Mouse (Mus musculus): ENCODE data around the gene Psmb11. TPM values are rescaled to one million over a fixed set of nuclear protein-coding genes. Genes with fewer than 3 reads are reported as not detected.

The Psmb11 gene
- polyA plus RNA-seq, 1 experiment from 2014 or later = 0.14 TPM

DNA sequence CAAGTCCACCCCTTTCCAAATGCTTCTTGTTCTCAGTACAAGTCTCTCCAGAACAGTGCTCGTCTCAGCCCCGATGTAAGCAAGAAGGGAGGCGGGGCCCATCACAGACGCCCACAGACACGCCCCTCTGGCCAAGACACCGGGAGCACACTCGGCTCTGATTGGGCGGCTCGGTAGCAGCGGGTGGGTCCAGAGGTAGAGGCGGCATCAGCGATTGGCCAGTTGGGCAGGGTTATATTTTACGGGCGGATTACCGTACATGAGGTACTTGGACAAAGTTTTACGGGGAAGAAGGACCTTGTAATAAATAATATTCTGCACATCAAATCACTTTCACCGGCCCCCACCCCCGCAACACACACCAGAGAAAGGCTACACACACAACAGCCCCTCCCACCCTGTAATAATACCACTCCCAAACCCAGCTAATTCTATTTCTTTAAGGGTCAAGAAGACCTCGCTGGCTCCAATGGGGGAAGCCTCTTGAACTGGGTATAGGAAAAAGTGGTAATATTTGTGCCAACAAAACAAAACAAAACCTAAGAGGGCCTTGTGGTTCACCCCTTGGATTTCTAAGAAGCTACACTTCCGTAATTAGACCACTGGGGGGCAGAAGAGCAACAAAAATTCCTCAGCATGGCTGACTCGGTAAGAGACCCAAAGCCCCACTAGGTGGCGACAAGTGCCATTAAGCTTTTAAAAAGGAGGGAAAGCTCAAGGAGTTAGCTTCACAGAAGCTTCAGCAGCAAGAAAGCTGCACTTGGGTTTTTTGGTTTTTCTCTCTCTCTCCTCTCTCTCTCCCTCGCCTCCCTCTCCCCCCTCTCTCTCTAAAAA, 29.6 kb downstream of the Psmb11 start:
- 69% methylated on average over 23 of the region's 23 CpGs for WGBS
- H3K4me3 ChIP-seq = no peak overlapping the region
- peaks cover 41% of the 10 kb centered on the region for H3K4me1 ChIP-seq
- peak; percentile 86 for DNase-seq (ENCODE audit: low spot score)
- H3K27ac ChIP-seq = no peak overlapping the region
- H3K36me3 ChIP-seq = peaks cover 87% of the 10 kb centered on the region
- H3K27me3 ChIP-seq (ENCODE audit: low read depth, poor library complexity, severe bottlenecking) = no peaks in the 10 kb centered on the region
- H3K9me3 ChIP-seq (replicated peaks) = no peaks in the 10 kb centered on the region

DNA sequence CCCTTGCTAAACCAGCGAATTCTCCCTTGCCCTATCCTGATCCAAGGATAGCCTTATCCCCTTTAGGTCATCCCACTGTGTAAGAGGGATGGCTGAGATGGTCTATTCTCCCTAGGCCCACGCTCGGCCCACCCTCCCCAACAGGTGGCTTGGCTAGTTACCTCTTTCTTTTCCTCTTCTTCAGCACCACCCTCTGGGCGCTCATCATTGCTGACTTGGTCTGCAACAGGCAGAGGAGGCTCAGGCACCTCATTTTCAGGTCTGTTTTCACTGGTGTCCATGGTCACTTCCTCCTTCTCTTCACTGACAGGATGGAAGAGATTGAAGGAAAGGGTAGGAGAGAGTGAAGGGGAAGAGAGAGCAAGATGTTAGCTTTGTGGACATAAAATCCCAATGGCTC, 30.3 kb downstream of the Psmb11 start:
- Histone ChIP-seq H3K9me3 (replicated peaks) (no peaks in the 10 kb centered on the region), H3K27ac (no peak overlapping the region), H3K4me1 (peaks cover 41% of the 10 kb centered on the region), H3K4me3 (peak overlapping the region; percentile 77; the same call in 1 of the 2 replicates), H3K36me3 (peaks cover 87% of the 10 kb centered on the region), H3K27me3 (ENCODE audit: low read depth, poor library complexity, severe bottlenecking) (no peaks in the 10 kb centered on the region)
- 79% methylated on average over 4 of the region's 4 CpGs for WGBS
- DNase-seq (ENCODE audit: low spot score) = no peak

DNA sequence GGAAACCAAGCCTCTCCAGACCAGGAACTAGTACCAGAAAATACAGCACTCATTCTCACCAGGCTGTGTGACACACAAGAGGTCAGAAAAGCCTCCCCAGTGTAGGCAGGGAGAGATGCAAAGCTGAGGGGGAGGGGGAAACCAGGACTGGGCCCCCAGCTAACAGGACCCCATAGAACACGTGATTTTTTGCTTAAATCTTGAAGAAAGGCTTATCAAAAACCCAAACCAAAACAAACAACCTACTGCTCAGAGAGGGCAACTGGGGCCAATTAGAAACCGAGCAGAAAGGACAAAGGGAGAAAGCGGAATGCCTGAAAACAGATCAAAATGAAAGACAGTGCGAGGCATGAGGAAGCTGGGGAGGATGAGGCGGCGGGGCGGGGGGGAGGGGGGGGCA, 31.6 kb downstream of the Psmb11 start:
- no peaks in the 10 kb centered on the region for H3K9me3 ChIP-seq (replicated peaks)
- H3K36me3 ChIP-seq = peaks cover 87% of the 10 kb centered on the region
- DNase-seq (ENCODE audit: low spot score) = no peak
- no peaks in the 10 kb centered on the region for H3K27me3 ChIP-seq (ENCODE audit: low read depth, poor library complexity, severe bottlenecking)
- peak overlapping the region; percentile 91 for H3K27ac ChIP-seq
- H3K4me3 ChIP-seq = peak overlapping the region; percentile 77
- peaks cover 41% of the 10 kb centered on the region for H3K4me1 ChIP-seq
- 2% methylated on average over 7 of the region's 7 CpGs for WGBS

DNA sequence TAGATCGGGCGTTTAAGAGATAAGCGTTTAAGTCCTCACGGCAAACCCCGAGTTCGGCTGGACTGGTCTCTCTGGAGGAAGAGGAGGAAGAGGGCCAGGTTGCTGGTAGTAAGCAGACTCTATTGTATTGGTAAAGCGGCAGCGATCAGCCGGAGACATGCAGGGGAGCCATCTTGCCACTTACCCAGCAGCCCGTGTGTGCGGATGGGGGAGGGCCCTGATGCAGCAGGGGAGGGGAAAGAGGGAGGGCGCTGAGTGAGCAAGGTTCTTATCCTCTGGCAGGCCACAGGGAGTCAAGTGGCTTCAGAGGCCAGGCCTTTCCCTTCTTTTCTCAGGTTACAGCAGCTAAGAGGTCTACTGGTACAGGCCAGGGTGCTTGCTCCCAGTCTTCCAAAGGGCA, 32.3 kb downstream of the Psmb11 start:
- under 1% methylated on average over 12 of the region's 12 CpGs for WGBS
- no peaks in the 10 kb centered on the region for H3K9me3 ChIP-seq (replicated peaks)
- peak overlapping the region; percentile 77 for H3K4me3 ChIP-seq
- H3K27me3 ChIP-seq (ENCODE audit: low read depth, poor library complexity, severe bottlenecking) = no peaks in the 10 kb centered on the region
- H3K36me3 ChIP-seq = peaks cover 87% of the 10 kb centered on the region
- peak; percentile 93 for DNase-seq (ENCODE audit: low spot score)
- peaks cover 41% of the 10 kb centered on the region for H3K4me1 ChIP-seq
- peak overlapping the region; percentile 91 for H3K27ac ChIP-seq

DNA sequence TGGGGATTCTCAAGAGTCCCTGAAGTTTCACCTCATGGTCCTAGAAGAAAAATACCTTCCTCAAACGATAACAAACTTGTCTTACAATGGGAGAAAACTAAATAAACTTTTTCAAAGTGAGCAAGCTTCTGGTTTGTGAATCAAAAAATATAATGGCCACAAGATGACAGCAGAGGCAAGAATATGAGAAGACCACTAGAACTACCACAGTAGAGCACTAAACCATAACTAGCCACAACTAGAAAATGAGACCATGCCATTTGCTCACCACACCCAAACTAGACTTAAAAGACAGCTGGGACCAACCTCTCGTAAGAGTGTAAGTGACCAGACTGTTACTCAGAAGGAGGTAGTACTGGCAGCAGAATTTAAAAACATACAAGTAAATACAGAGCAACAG, 38.8 kb downstream of the Psmb11 start:
- Histone ChIP-seq H3K27me3 (ENCODE audit: low read depth, poor library complexity, severe bottlenecking) (no peaks in the 10 kb centered on the region), H3K4me1 (no peaks in the 10 kb centered on the region), H3K36me3 (peaks cover 100% of the 10 kb centered on the region), H3K9me3 (replicated peaks) (no peaks in the 10 kb centered on the region), H3K27ac (no peak overlapping the region), H3K4me3 (no peak overlapping the region)
- WGBS = 92% methylated on average over 2 of the region's 2 CpGs
- DNase-seq (ENCODE audit: low spot score) = no peak

DNA sequence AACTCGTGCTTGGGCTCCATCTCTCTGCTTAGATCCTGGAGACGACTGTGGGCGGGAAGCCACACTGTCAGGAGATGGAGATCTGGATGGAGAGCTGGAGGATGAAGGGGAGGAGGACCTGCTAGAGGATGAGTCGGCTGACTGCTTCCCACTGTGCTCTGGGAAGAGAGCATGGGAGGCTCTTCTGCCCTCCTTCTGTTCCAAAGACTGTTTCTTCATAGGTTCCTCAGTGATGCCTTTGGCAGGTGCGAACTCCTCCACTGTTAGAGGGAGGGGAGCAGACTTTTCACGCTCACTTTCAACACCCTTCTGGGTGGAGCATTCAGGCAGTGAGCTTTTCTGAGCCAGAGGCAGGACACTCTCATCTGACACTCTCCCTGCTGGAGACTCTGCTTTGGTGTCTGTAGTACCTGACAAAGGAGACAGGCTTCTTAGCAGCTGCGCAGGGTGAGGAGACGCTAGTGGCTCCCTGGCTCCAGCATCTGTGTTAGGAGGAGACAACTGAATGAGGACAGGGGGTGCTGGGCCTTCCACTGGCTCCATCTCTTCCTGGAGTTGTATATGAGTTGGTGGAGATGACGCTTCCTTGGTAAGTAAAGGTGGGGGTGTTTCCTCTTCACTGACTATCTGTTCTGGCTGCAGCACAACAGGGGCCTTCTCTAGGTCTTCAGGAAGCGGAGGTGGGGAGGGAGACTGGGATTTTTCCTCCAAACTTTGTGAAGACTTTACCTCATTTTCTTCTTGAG, 43.4 kb downstream of the Psmb11 start:
- WGBS = 90% methylated on average over 10 of the region's 10 CpGs

DNA sequence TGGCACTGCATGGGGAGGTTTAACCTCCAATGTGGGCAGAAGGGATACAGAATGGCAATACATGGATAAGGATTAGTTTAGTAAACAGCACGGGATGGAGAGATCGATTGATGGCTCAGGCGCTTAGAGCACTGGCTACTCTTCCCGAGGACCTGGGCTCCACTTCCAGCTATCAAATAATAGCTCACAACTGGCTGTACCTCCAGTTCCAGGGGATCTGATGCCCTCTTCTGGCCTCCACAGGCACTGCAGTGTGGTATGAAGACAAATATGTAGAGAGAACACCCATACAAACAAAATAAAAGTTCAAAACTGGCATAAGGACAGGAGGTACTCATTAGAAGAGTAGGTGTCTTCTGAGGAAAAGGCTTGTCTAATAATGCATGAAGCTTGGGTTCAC, 48.1 kb downstream of the Psmb11 start:
- Histone ChIP-seq H3K4me1 (no peaks in the 10 kb centered on the region), H3K4me3 (no peak overlapping the region), H3K36me3 (peaks cover 92% of the 10 kb centered on the region), H3K9me3 (replicated peaks) (no peaks in the 10 kb centered on the region), H3K27me3 (ENCODE audit: low read depth, poor library complexity, severe bottlenecking) (no peaks in the 10 kb centered on the region), H3K27ac (no peak overlapping the region)
- 86% methylated on average over 4 of the region's 4 CpGs for WGBS
- peak; percentile 48 for DNase-seq (ENCODE audit: low spot score)

More for the DNA sequence above, 43.4 kb downstream of the Psmb11 start:
- DNase-seq (ENCODE audit: low spot score) = no peak
- H3K4me3 ChIP-seq = no peak overlapping the region
- H3K27ac ChIP-seq = no peak overlapping the region
- H3K4me1 ChIP-seq = no peaks in the 10 kb centered on the region
- no peaks in the 10 kb centered on the region for H3K27me3 ChIP-seq (ENCODE audit: low read depth, poor library complexity, severe bottlenecking)
- H3K9me3 ChIP-seq (replicated peaks) = no peaks in the 10 kb centered on the region
- H3K36me3 ChIP-seq = peaks cover 97% of the 10 kb centered on the region

DNA sequence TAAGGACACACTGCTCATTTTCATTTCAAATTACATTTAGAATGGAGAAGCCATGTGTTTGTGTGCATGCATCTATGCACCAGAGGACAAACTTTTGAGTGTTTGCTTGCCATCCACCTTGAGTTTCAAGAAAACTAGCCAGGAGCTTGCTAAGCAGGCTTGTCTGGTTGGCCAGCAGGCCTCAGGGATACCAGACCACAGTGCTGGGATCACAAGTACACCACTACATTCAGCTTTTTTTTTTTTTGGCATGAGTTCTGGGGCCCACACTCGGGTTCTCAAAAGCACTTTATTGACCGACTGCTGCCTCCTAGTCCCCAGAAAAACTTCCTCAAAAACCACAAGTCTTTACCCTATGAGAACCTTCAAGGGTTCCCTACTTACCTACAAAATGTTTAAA, 53.1 kb downstream of the Psmb11 start:
- DNase-seq (ENCODE audit: low spot score) = no peak

DNA sequence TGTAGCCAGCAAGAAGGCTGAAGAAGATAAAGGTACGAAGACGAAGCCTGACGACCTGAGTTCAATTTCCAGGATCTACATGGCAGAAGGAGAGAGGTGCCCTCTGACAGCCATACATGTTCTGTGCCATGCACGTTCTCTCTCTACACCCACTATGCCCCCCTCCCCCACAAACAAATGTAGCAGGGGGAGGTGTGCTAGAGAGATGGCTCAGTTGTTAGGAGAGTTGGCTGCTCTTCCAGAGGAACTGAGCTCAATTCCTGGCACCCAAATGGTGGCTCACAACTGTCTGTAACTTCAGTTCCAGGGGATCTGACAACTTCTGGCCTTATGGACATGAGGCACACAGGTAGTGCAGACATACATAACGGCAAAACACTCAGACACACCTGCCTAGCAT, 55.1 kb downstream of the Psmb11 start:
- Histone ChIP-seq H3K36me3 (peaks cover 97% of the 10 kb centered on the region), H3K27ac (no peak overlapping the region), H3K9me3 (replicated peaks) (no peaks in the 10 kb centered on the region), H3K4me1 (no peaks in the 10 kb centered on the region), H3K4me3 (no peak overlapping the region), H3K27me3 (ENCODE audit: low read depth, poor library complexity, severe bottlenecking) (no peaks in the 10 kb centered on the region)
- no peak for DNase-seq (ENCODE audit: low spot score)
- WGBS = 90% methylated on average over 5 of the region's 5 CpGs

More for the DNA sequence above, 53.1 kb downstream of the Psmb11 start:
- 94% methylated on average over 2 of the region's 2 CpGs for WGBS
- H3K9me3 ChIP-seq (replicated peaks) = no peaks in the 10 kb centered on the region
- H3K27ac ChIP-seq = no peak overlapping the region
- no peaks in the 10 kb centered on the region for H3K4me1 ChIP-seq
- no peak overlapping the region for H3K4me3 ChIP-seq
- no peaks in the 10 kb centered on the region for H3K27me3 ChIP-seq (ENCODE audit: low read depth, poor library complexity, severe bottlenecking)
- peaks cover 95% of the 10 kb centered on the region for H3K36me3 ChIP-seq

DNA sequence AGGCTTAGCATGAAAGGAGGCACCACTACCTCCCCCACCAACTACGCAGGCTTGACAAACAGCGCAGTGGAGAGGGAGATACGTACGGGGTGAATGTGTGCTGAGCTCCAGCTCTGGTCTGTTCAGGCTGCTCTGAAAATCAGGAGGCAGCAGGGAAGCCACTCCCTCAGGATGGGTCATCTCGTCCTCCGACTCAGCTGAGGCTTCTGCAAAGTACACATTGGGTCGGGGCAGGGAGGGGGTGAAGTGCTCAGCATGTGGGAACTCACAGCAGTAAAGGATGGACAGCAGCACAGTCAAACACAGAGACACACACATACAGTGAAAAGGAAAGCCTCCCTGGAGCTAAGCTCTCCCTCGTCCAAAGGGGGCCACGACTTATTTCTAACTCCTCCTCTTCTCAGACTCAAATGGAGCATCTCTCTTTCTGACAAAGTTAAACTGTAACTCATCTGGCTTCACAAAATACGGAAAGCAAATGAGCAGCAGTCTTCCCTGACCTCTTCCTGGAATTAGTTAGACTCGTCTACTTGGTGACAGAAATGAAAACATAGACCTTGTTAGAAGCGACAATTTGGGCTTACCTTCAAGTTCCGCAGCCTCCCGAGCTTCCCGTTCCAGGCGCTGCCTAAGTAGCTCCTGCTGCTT, 57.5 kb downstream of the Psmb11 start:
- WGBS = 92% methylated on average over 16 of the region's 16 CpGs
- Histone ChIP-seq H3K36me3 (peaks cover 96% of the 10 kb centered on the region), H3K4me1 (no peaks in the 10 kb centered on the region), H3K4me3 (no peak overlapping the region), H3K27me3 (ENCODE audit: low read depth, poor library complexity, severe bottlenecking) (no peaks in the 10 kb centered on the region), H3K9me3 (replicated peaks) (no peaks in the 10 kb centered on the region), H3K27ac (no peak overlapping the region)
- no peak for DNase-seq (ENCODE audit: low spot score)
